Mouse (Mus musculus) bone marrow, adult 2 months (tissue): Measurements from ENCODE around the gene Kynu.

ENCODE experiments used
- CTCF ChIP-seq: fragments of 200-500 bp; IDR thresholded peaks from 2 replicates; pipeline ENCODE4 v1.5.1; 2011; ENCODE audit warnings: low read length, control low read depth; ENCODE audit not compliant: control insufficient read depth, insufficient read depth
- POLR2A ChIP-seq: fragments of 200-500 bp; IDR thresholded peaks from 2 replicates; pipeline ENCODE4 v1.6.1; 2011; ENCODE audit warnings: low read depth, mild to moderate bottlenecking, control low read depth, low read length, borderline replicate concordance; ENCODE audit not compliant: control insufficient read depth

DNA sequence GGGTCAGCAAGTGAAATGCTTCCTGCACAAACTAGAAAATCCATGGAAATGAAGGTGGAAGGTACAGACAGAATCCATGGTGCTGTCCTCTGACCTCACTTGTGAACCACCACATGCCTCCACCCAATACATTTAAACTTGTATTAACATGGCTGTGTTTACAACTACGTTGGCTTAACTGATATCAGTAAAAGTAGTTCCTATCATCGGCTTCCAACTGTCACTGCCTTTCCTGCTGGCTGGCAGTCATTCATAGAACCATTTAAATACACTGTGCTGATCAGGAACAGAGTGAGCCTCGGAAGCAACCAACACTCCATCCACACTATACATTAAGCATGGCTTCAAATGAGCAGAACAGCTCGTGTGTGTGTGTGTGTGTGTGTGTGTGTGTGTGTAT, 120.1 kb downstream of the Kynu start:
- TF ChIP-seq CTCF (no peak), POLR2A (no peak)
